Mouse (Mus musculus) neural tube, embryonic 11.5 days (tissue): ENCODE data around the gene Cd300ld3. TPM values are rescaled to one million over a fixed set of nuclear protein-coding genes. Genes with fewer than 3 reads are reported as not detected.

Experiments
- ATAC-seq: fragments of 200-750 bp; cut with Nextera tagmentation; 2 replicates; pipeline ENCODE4 v1.8.0; 2017; ENCODE audit warnings: moderate number of reproducible peaks, mild to moderate bottlenecking, moderate TSS enrichment, moderate library complexity; ENCODE audit not compliant: insufficient read depth, low FRiP score, low TSS enrichment
- DNase-seq: peaks from one replicate; pipeline ENCODE4 v3.0.0-alpha.2; 2015; ENCODE audit warnings: low spot score
- H3K27ac ChIP-seq: fragments of 300-500 bp; sonication (generic); 2 replicates; pipeline ENCODE4 v1.5.1; 2014; ENCODE audit warnings: low read depth, mild to moderate bottlenecking, low read length
- H3K27me3 ChIP-seq: fragments of 300-500 bp; sonication (generic); 2 replicates; pipeline ENCODE4 v1.6.1; 2014; ENCODE audit warnings: mild to moderate bottlenecking, low read length, mixed read lengths; ENCODE audit not compliant: control insufficient read depth, insufficient read depth
- H3K36me3 ChIP-seq: fragments of 300-500 bp; sonication (generic); 2 replicates; pipeline ENCODE4 v1.6.1; 2014; ENCODE audit warnings: mild to moderate bottlenecking, low read length, moderate library complexity, mixed read lengths; ENCODE audit not compliant: control insufficient read depth, insufficient read depth
- H3K4me1 ChIP-seq: fragments of 300-500 bp; sonication (generic); 2 replicates; pipeline ENCODE4 v1.6.1; 2014; ENCODE audit warnings: low read length, mixed read lengths; ENCODE audit not compliant: control insufficient read depth, insufficient read depth
- H3K4me2 ChIP-seq: fragments of 300-500 bp; sonication (generic); 2 replicates; pipeline ENCODE4 v1.6.1; 2014; ENCODE audit warnings: low read depth, mild to moderate bottlenecking, moderate library complexity
- H3K4me3 ChIP-seq: fragments of 300-500 bp; sonication (generic); 2 replicates; pipeline ENCODE4 v1.5.1; 2014; ENCODE audit warnings: low read depth, low read length
- H3K9ac ChIP-seq: fragments of 300-500 bp; sonication (generic); 2 replicates; pipeline ENCODE4 v1.6.1; 2014; ENCODE audit warnings: mild to moderate bottlenecking, low read length
- H3K9me3 ChIP-seq: fragments of 300-500 bp; sonication (generic); 2 replicates; pipeline ENCODE4 v1.6.1; 2016; ENCODE audit warnings: low read length; ENCODE audit not compliant: control insufficient read depth
- WGBS: fragments of 180-500 bp; shearing (Covaris S2); extraction: QIAGEN DNeasy Blood & Tissue Kit; methylation state at CpG from one replicate; pipeline ENCODE4 v1.1.7; 2014; 5-methylcytosine and 5-hydroxymethylcytosine counted together
- polyA plus RNA-seq: library from polyadenylated mRNA; unstranded; fragments of >200 nt; fragmentation: Nextera tagmentation; extraction: Ambion mirVana; gene quantifications from 2 replicates; pipeline ENCODE4 v1.2.1, GENCODE M21; 2014

The Cd300ld3 gene
- not detected in 2 replicates for polyA plus RNA-seq

GRCm38 (mm10) chr11:115048259-115048658 lies at the start of gene Cd300ld3:
Cd300ld3 (minus strand) TSS chr11:115048409.
- Histone ChIP-seq H3K27ac (no peak within 1 kb of the TSS), H3K36me3 (no peaks in the 10 kb centered on the region), H3K27me3 (no peaks in the 10 kb centered on the region), H3K4me3 (no peak within 1 kb of the TSS), H3K9me3 (no peaks in the 10 kb centered on the region), H3K4me1 (no peaks in the 10 kb centered on the region), H3K4me2 (no peak within 1 kb of the TSS), H3K9ac (no peak within 1 kb of the TSS)
- no peak for DNase-seq
- WGBS: 70% methylated on average over 2 of the region's 2 CpGs
- ATAC-seq: no peak

GRCm38 (mm10) chr11:115092140-115092539 lies 43.9 kb upstream of the Cd300ld3 start:
- DNase-seq (no peak), ATAC-seq (no peak)
- H3K4me2 ChIP-seq: peak overlapping the region; percentile 43; the same call in 1 of the 2 replicates
- H3K9ac ChIP-seq: no peak overlapping the region
- WGBS: 21% methylated on average over 4 of the region's 4 CpGs
- no peaks in the 10 kb centered on the region for H3K4me1 ChIP-seq
- no peaks in the 10 kb centered on the region for H3K36me3 ChIP-seq
- no peaks in the 10 kb centered on the region for H3K9me3 ChIP-seq
- no peak overlapping the region for H3K4me3 ChIP-seq
- H3K27me3 ChIP-seq: peaks cover 17% of the 10 kb centered on the region
- no peak overlapping the region for H3K27ac ChIP-seq

GRCm38 (mm10) chr11:115091362-115091901 lies 43.2 kb upstream of the Cd300ld3 start, which contains the start of gene Rab37:
Rab37 (plus strand) TSS chr11:115091431.
- Histone ChIP-seq H3K9ac (no peak within 1 kb of the TSS), H3K36me3 (no peaks in the 10 kb centered on the region), H3K4me1 (no peaks in the 10 kb centered on the region), H3K4me3 (peak within 1 kb of the TSS; percentile 27), H3K27me3 (peaks cover 17% of the 10 kb centered on the region), H3K27ac (no peak within 1 kb of the TSS), H3K9me3 (no peaks in the 10 kb centered on the region), H3K4me2 (peak within 1 kb of the TSS; percentile 43)
- no peak for DNase-seq
- no peak for ATAC-seq
- 2% methylated on average over 36 of the region's 36 CpGs for WGBS

GRCm38 (mm10) chr11:115089853-115090252 lies 41.6 kb upstream of the Cd300ld3 start:
- 68% methylated on average over 6 of the region's 6 CpGs for WGBS
- Histone ChIP-seq H3K36me3 (no peaks in the 10 kb centered on the region), H3K4me1 (no peaks in the 10 kb centered on the region), H3K4me3 (no peak overlapping the region), H3K9me3 (no peaks in the 10 kb centered on the region), H3K27me3 (peaks cover 17% of the 10 kb centered on the region), H3K27ac (no peak overlapping the region), H3K4me2 (no peak overlapping the region), H3K9ac (no peak overlapping the region)
- no peak for ATAC-seq
- DNase-seq: no peak

- H3K36me3 ChIP-seq: no peaks in the 10 kb centered on the region
- H3K4me1 ChIP-seq: no peaks in the 10 kb centered on the region
- WGBS: 57% methylated on average over 7 of the region's 7 CpGs
- peaks cover 2% of the 10 kb centered on the region; the same call in 1 of the 2 replicates for H3K27me3 ChIP-seq
- no peak overlapping the region for H3K4me2 ChIP-seq
- no peak overlapping the region for H3K9ac ChIP-seq
- ATAC-seq (no peak), DNase-seq (no peak)
- no peak overlapping the region for H3K27ac ChIP-seq
- no peaks in the 10 kb centered on the region for H3K9me3 ChIP-seq
- no peak overlapping the region for H3K4me3 ChIP-seq
Measured at GRCm38 (mm10) chr11:115086213-115086612, 38.0 kb upstream of the Cd300ld3 start.

GRCm38 (mm10) chr11:115085064-115085463 lies 36.9 kb upstream of the Cd300ld3 start:
- Histone ChIP-seq H3K36me3 (no peaks in the 10 kb centered on the region), H3K4me1 (no peaks in the 10 kb centered on the region), H3K9me3 (no peaks in the 10 kb centered on the region), H3K4me2 (no peak overlapping the region), H3K4me3 (no peak overlapping the region), H3K27ac (no peak overlapping the region; the same call in 1 of the 2 replicates), H3K27me3 (no peaks in the 10 kb centered on the region), H3K9ac (no peak overlapping the region)
- WGBS: 59% methylated on average over 8 of the region's 8 CpGs
- DNase-seq: no peak
- no peak for ATAC-seq

GRCm38 (mm10) chr11:115084595-115084994 lies 36.4 kb upstream of the Cd300ld3 start:
- H3K9ac ChIP-seq: no peak overlapping the region
- no peaks in the 10 kb centered on the region for H3K36me3 ChIP-seq
- no peak overlapping the region for H3K4me3 ChIP-seq
- H3K4me2 ChIP-seq: no peak overlapping the region
- ATAC-seq (no peak), DNase-seq (no peak)
- no peak overlapping the region; the same call in 1 of the 2 replicates for H3K27ac ChIP-seq
- 39% methylated on average over 12 of the region's 12 CpGs for WGBS
- H3K9me3 ChIP-seq: no peaks in the 10 kb centered on the region
- H3K4me1 ChIP-seq: no peaks in the 10 kb centered on the region
- H3K27me3 ChIP-seq: no peaks in the 10 kb centered on the region

GRCm38 (mm10) chr11:115083376-115084139 lies 35.3 kb upstream of the Cd300ld3 start:
- Histone ChIP-seq H3K4me2 (no peak overlapping the region), H3K36me3 (no peaks in the 10 kb centered on the region), H3K9me3 (no peaks in the 10 kb centered on the region), H3K27me3 (no peaks in the 10 kb centered on the region), H3K4me3 (no peak overlapping the region), H3K9ac (no peak overlapping the region), H3K27ac (no peak overlapping the region), H3K4me1 (no peaks in the 10 kb centered on the region)
- DNase-seq: peak; percentile 79
- no peak for ATAC-seq
- 50% methylated on average over 18 of the region's 18 CpGs for WGBS

GRCm38 (mm10) chr11:115082196-115082595 lies 34.0 kb upstream of the Cd300ld3 start:
- DNase-seq (no peak), ATAC-seq (no peak)
- Histone ChIP-seq H3K27ac (no peak overlapping the region), H3K9me3 (no peaks in the 10 kb centered on the region), H3K27me3 (no peaks in the 10 kb centered on the region), H3K4me2 (no peak overlapping the region), H3K36me3 (no peaks in the 10 kb centered on the region), H3K4me1 (no peaks in the 10 kb centered on the region), H3K9ac (no peak overlapping the region), H3K4me3 (no peak overlapping the region)
- WGBS: 71% methylated on average over 6 of the region's 6 CpGs
